Mouse (Mus musculus) MEL (cell line): ENCODE data around the gene Gm37240. TPM values are rescaled to one million over a fixed set of nuclear protein-coding genes. Genes with fewer than 3 reads are reported as not detected.

Experiments
- DNase-seq: peaks from one replicate; pipeline ENCODE4 v3.0.0; 2011; ENCODE audit warnings: low read depth, low spot score
- H3K27ac ChIP-seq: 2 replicates; pipeline ENCODE4 v1.5.1; 2012; ENCODE audit warnings: low read depth, mild to moderate bottlenecking, control low read depth, low read length, moderate library complexity; ENCODE audit not compliant: control insufficient read depth
- H3K27me3 ChIP-seq, 2 experiments: fragments of 150-350 bp in 1 of 2; sonication (generic) in 1 of 2; 2 replicates each; pipeline ENCODE4 v1.6.1; 2012; ENCODE audit warnings: low read length in 2 of 2, mild to moderate bottlenecking in 2 of 2, improper control_type of control experiment in 1 of 2, moderate library complexity in 1 of 2; ENCODE audit not compliant: insufficient read depth in 2 of 2, control insufficient read depth in 1 of 2
- H3K36me3 ChIP-seq, 2 experiments: 2 replicates each; pipeline ENCODE4 v1.6.1; 2012 to 2014; ENCODE audit warnings: low read length in 2 of 2, improper control_type of control experiment in 1 of 2, inconsistent platforms in 1 of 2, mild to moderate bottlenecking in 1 of 2; ENCODE audit not compliant: insufficient read depth in 2 of 2, control insufficient read depth in 1 of 2
- H3K4me1 ChIP-seq, 2 experiments: fragments of 150-350 bp in 1 of 2; sonication (generic) in 1 of 2; 2 replicates each; pipeline ENCODE4 v1.6.1; 2012; ENCODE audit warnings: low read length in 2 of 2, improper control_type of control experiment in 1 of 2, mild to moderate bottlenecking in 1 of 2; ENCODE audit not compliant: insufficient read depth in 2 of 2, control insufficient read depth in 1 of 2
- H3K4me3 ChIP-seq, 2 experiments: fragments of 150-350 bp in 1 of 2; sonication (generic) in 1 of 2; 2 replicates each; pipeline ENCODE4 v1.5.1; 2012; ENCODE audit warnings: low read depth in 2 of 2, low read length in 2 of 2, mild to moderate bottlenecking in 2 of 2, moderate library complexity in 2 of 2, control low read depth in 1 of 2, improper control_type of control experiment in 1 of 2; ENCODE audit not compliant: control insufficient read depth in 1 of 2, insufficient read depth in 1 of 2
- H3K79me2 ChIP-seq: 2 replicates; pipeline ENCODE4 v1.6.1; 2012; ENCODE audit warnings: mild to moderate bottlenecking, low read length, moderate library complexity; ENCODE audit not compliant: control insufficient read depth, poor library complexity, insufficient read depth
- H3K9ac ChIP-seq: 2 replicates; pipeline ENCODE4 v1.6.1; 2012; ENCODE audit warnings: low read depth, mild to moderate bottlenecking, control low read depth, low read length, moderate library complexity; ENCODE audit not compliant: control insufficient read depth, poor library complexity, severe bottlenecking
- H3K9me3 ChIP-seq: fragments of 150-350 bp; sonication (generic); replicated peaks from 2 replicates; pipeline ENCODE4 v1.6.1; 2012; ENCODE audit warnings: mild to moderate bottlenecking, low read length, improper control_type of control experiment, moderate library complexity; ENCODE audit not compliant: insufficient read depth
- BHLHE40 ChIP-seq: IDR thresholded peaks from 2 replicates; pipeline ENCODE4 v1.6.1; 2012; ENCODE audit warnings: low read depth, mild to moderate bottlenecking, inconsistent platforms, low read length, improper control_type of control experiment, borderline replicate concordance
- CHD2 ChIP-seq: IDR thresholded peaks from 2 replicates; pipeline ENCODE4 v1.6.1; 2011; ENCODE audit warnings: low read length, improper control_type of control experiment
- E2F4 ChIP-seq: IDR thresholded peaks from 2 replicates; pipeline ENCODE4 v1.6.1; 2011; ENCODE audit warnings: low read depth, low read length, improper control_type of control experiment, borderline replicate concordance
- ELF1 ChIP-seq: IDR thresholded peaks from 2 replicates; pipeline ENCODE4 v1.6.1; 2014; ENCODE audit warnings: low read depth, mild to moderate bottlenecking, inconsistent platforms, low read length, improper control_type of control experiment, moderate library complexity
- EP300 ChIP-seq, 2 experiments: IDR thresholded peaks; 2 replicates each; pipeline ENCODE4 v1.6.1; 2011; ENCODE audit warnings: improper control_type of control experiment in 2 of 2, low read length in 2 of 2, low read depth in 1 of 2, mild to moderate bottlenecking in 1 of 2
- GATA1 ChIP-seq: IDR thresholded peaks from 2 replicates; pipeline ENCODE4 v1.6.1; 2011; ENCODE audit warnings: low read depth, low read length, improper control_type of control experiment
- HCFC1 ChIP-seq: IDR thresholded peaks from 2 replicates; pipeline ENCODE4 v1.6.1; 2012; ENCODE audit warnings: low read depth, mild to moderate bottlenecking, inconsistent platforms, low read length, improper control_type of control experiment, moderate library complexity
- KAT2A ChIP-seq: conservative IDR thresholded peaks from 2 replicates; pipeline ENCODE4 v1.6.1; 2012; ENCODE audit warnings: low read depth, low read length, improper control_type of control experiment, inconsistent platforms
- MAFK ChIP-seq: IDR thresholded peaks from 2 replicates; pipeline ENCODE4 v1.6.1; 2011; ENCODE audit warnings: low read depth, mild to moderate bottlenecking, low read length, improper control_type of control experiment, borderline replicate concordance
- MAZ ChIP-seq: IDR thresholded peaks from 2 replicates; pipeline ENCODE4 v1.6.1; 2012; ENCODE audit warnings: low read depth, mild to moderate bottlenecking, inconsistent platforms, low read length, improper control_type of control experiment
- MEF2A ChIP-seq: IDR thresholded peaks from 2 replicates; pipeline ENCODE4 v1.6.1; 2014; ENCODE audit warnings: low read depth, mild to moderate bottlenecking, inconsistent platforms, low read length, improper control_type of control experiment; ENCODE audit not compliant: poor library complexity, insufficient replicate concordance, severe bottlenecking; ENCODE audit errors: extremely low read depth
- MXI1 ChIP-seq: IDR thresholded peaks from 2 replicates; pipeline ENCODE4 v1.6.1; 2011; ENCODE audit warnings: mild to moderate bottlenecking, low read depth, low read length, improper control_type of control experiment
- MYB ChIP-seq: IDR thresholded peaks from 2 replicates; pipeline ENCODE4 v1.6.1; 2011; ENCODE audit warnings: mild to moderate bottlenecking, low read depth, low read length, improper control_type of control experiment
- POLR2A ChIP-seq, 2 experiments: IDR thresholded peaks; 2 replicates each; pipeline ENCODE4 v1.6.1; 2011 to 2012; ENCODE audit warnings: low read length in 2 of 2, mild to moderate bottlenecking in 2 of 2, control low read depth in 1 of 2, improper control_type of control experiment in 1 of 2, low read depth in 1 of 2, moderate library complexity in 1 of 2; ENCODE audit not compliant: control insufficient read depth in 1 of 2, insufficient read depth in 1 of 2, poor library complexity in 1 of 2
- POLR2AphosphoS2 ChIP-seq: IDR thresholded peaks from 2 replicates; pipeline ENCODE4 v1.6.1; 2011; ENCODE audit warnings: low read length, improper control_type of control experiment
- POLR2AphosphoS5 ChIP-seq: IDR thresholded peaks from 2 replicates; pipeline ENCODE4 v1.6.1; 2012; ENCODE audit warnings: low read depth, borderline replicate concordance, mild to moderate bottlenecking, inconsistent platforms, low read length, moderate library complexity, mixed read lengths
- RCOR1 ChIP-seq: IDR thresholded peaks from 2 replicates; pipeline ENCODE4 v1.6.1; 2012; ENCODE audit warnings: low read depth, mild to moderate bottlenecking, inconsistent platforms, low read length, improper control_type of control experiment
- SIN3A ChIP-seq: IDR thresholded peaks from 2 replicates; pipeline ENCODE4 v1.6.1; 2012; ENCODE audit warnings: low read length, improper control_type of control experiment, inconsistent platforms
- SMC3 ChIP-seq: IDR thresholded peaks from 2 replicates; pipeline ENCODE4 v1.6.1; 2011; ENCODE audit warnings: low read depth, low read length, improper control_type of control experiment
- TAL1 ChIP-seq: IDR thresholded peaks from 2 replicates; pipeline ENCODE4 v1.6.1; 2012; ENCODE audit warnings: mild to moderate bottlenecking, inconsistent platforms, low read length, moderate library complexity, mixed read lengths
- TCF12 ChIP-seq: IDR thresholded peaks from 2 replicates; pipeline ENCODE4 v1.6.1; 2014; ENCODE audit warnings: low read depth, mild to moderate bottlenecking, inconsistent platforms, low read length, improper control_type of control experiment, moderate library complexity
- USF1 ChIP-seq: IDR thresholded peaks from 2 replicates; pipeline ENCODE4 v1.6.1; 2014; ENCODE audit warnings: low read depth, mild to moderate bottlenecking, inconsistent platforms, low read length, improper control_type of control experiment, moderate library complexity
- polyA plus RNA-seq, 2 experiments: library from polyadenylated mRNA; stranded (reverse) in 1 of 2; unstranded in 1 of 2; fragments of >175 nt in 1 of 2; fragments of >200 nt in 1 of 2; gene quantifications; 2 replicates each; pipeline versions ENCODE4 v1.2.1 to v1.2.4; 2012; ENCODE audit warnings: low replicate concordance in 2 of 2, low read depth in 1 of 2; ENCODE audit not compliant: insufficient read length in 2 of 2, insufficient read depth in 1 of 2, missing spikeins in 1 of 2
- total RNA-seq: library from RNA; depleted of rRNA; stranded (reverse); fragments of 300-350 nt; gene quantifications from 2 replicates; pipeline ENCODE4 v1.2.3, GENCODE M21; 2012

Gm37240 gene
- total and polyA plus RNA-seq, 3 experiments: 0.04 TPM; not detected in 2

GRCm38 (mm10) chr3:85012889-85013288 is 874.4 kb downstream of the Gm37240 start:
- Histone ChIP-seq H3K9me3 (no peaks in the 10 kb centered on the region), H3K79me2 (no peaks in the 10 kb centered on the region), H3K27me3 (peaks cover 0 to 2% of the 10 kb centered on the region in 2 experiments; a peak in 1 of 4 replicates), H3K9ac (no peak overlapping the region), H3K4me3 (no peak overlapping the region), H3K36me3 (no peaks in the 10 kb centered on the region), H3K4me1 (no peaks in the 10 kb centered on the region), H3K27ac (no peak overlapping the region)
- TF ChIP-seq POLR2AphosphoS5 (no peak), POLR2AphosphoS2 (no peak), POLR2A (IDR thresholded peaks at IDR 0.05; ENCODE audit: control insufficient read depth in 1 of 2, insufficient read depth in 1 of 2, low read depth in 1 of 2, low read length in 2 of 2, poor library complexity in 1 of 2) (no peak), MEF2A (no peak), MAZ (no peak), MYB (no peak), CHD2 (no peak), SIN3A (no peak), RCOR1 (no peak), MAFK (no peak), GATA1 (no peak), TCF12 (no peak), MXI1 (no peak), E2F4 (no peak), HCFC1 (no peak), BHLHE40 (no peak), KAT2A (no peak), SMC3 (no peak), TAL1 (no peak)
- no peak for DNase-seq

GRCm38 (mm10) chr3:85005257-85005656 is 882.1 kb downstream of the Gm37240 start:
- Histone ChIP-seq H3K27ac (no peak overlapping the region), H3K4me3 (no peak overlapping the region), H3K27me3 (peaks cover 0 to 2% of the 10 kb centered on the region in 2 experiments; a peak in 1 of 4 replicates), H3K4me1 (no peaks in the 10 kb centered on the region), H3K79me2 (no peaks in the 10 kb centered on the region), H3K9me3 (no peaks in the 10 kb centered on the region)
- no peak for DNase-seq
- TF ChIP-seq EP300 (IDR thresholded peaks at IDR 0.05; ENCODE audit: low read depth in 1 of 2, low read length in 2 of 2): no peak
- TF ChIP-seq ELF1: no peak
- no peak for TF ChIP-seq USF1
- TF ChIP-seq, all 39 proteins: peak for 0
- H3K36me3 ChIP-seq: no peaks in the 10 kb centered on the region
- no peak overlapping the region for H3K9ac ChIP-seq
